Mouse (Mus musculus) lung, postnatal 10 days (tissue): ENCODE data around the gene Rpia.

Experiments used
- DNase-seq: peaks from one replicate; pipeline ENCODE4 v3.0.0; 2021

The Rpia gene

DNA sequence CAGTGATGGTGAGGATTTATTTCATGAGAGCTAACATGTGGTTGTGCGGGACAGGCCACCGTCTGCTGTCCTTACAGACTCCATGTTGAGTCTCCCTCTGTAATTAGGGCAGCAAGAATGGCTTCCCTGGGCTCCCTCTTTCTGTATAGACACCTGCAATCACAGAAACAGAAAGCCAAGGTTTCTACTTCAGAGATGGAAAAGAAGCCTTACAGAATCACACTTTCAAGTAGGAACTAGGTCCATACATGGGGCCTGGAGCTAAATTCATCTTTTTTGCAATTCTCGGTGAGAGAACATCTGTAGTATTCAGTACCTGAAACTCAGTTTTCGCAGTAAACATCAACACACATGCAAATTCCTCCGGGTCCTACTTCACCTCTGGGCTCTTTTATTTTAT lies 44.3 kb downstream of the Rpia start:
- DNase-seq = no peak

DNA sequence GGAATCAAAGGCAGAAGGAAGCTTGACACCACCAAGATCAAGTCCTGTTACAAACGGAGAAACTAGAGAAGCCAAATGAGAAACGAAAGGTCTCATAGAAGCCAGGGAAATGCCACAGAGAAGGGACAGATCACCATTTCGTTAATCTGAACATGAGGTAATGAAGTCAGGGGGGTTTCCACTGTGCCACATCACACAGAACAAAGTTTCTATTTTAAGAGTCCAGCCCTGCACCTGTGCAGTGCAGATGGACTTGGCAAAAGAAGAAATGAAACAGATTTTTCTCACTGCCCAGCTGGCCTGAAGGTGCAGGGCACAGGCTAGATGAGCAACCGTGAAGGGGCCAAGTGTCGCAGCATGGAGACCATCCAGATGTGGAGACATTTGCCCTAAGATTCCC lies 48.1 kb downstream of the Rpia start:
- no peak for DNase-seq

- no peak for DNase-seq
Measured at GRCm38 (mm10) chr6:70742833-70743232, 49.2 kb downstream of the Rpia start.

GRCm38 (mm10) chr6:70740535-70740934 lies 51.5 kb downstream of the Rpia start:
- no peak for DNase-seq

DNA sequence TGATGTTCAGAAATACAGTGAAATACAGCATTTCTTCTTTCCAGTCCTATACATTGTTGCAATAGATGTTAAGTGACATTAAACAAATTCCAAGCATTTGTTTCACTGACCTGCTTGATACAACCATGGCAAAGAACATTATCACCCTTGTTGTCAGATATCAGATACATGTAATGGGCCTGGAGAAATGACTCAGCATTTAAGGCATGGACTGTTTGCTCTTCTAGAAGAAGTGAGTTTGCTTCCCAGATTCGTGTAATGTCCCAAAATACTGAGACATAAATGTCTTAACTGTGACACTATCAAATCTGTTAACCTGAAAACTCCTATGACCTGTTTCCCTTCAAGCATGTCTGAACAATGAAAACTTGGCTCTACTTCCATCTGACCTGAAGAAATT lies 52.6 kb downstream of the Rpia start:
- no peak for DNase-seq

DNA sequence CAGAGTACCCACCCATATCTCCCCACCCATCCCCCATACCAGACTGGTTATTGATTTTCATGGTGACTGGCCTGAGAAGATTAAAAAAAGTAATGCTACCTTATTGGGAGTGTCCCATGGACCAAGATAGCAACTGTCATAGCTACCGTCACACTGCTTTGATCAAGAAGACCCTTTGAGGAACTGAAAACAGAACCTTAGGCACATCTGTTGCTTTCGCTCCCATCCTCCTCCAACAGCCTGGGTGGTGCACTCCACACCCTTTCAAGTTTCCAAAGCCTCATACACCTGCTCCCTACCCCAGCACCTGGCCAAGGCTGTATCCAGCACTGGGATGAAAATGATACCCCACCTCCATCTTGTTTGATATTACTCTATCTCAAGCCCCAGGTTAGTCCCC lies 56.5 kb downstream of the Rpia start:
- DNase-seq = no peak

GRCm38 (mm10) chr6:70730828-70731227 lies 61.2 kb downstream of the Rpia start:
- DNase-seq = no peak

- no peak for DNase-seq
Measured at GRCm38 (mm10) chr6:70729125-70729524, 62.9 kb downstream of the Rpia start.

GRCm38 (mm10) chr6:70727094-70727721 lies 64.8 kb downstream of the Rpia start:
- no peak for DNase-seq

GRCm38 (mm10) chr6:70725639-70726038 lies 66.4 kb downstream of the Rpia start:
- DNase-seq = no peak

GRCm38 (mm10) chr6:70724722-70725121 lies 67.3 kb downstream of the Rpia start:
- DNase-seq = no peak

DNA sequence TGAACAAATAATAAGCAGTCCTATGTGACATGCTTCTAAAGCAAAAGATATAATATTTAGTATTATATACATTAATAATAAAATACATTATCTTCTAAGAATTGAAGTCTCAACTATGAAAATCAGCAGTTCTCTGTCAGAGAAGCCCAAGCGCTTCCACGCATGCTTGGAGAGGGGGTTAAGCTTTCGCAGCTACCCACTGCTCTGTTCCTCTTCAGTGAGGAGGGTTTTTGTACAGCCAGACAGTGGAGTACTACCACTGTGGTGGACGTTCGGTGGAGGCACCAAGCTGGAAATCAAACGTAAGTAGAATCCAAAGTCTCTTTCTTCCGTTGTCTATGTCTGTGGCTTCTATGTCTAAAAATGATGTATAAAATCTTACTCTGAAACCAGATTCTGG lies 69.7 kb downstream of the Rpia start:
- DNase-seq = no peak

- no peak for DNase-seq
Measured at GRCm38 (mm10) chr6:70718760-70719159, 73.3 kb downstream of the Rpia start.

GRCm38 (mm10) chr6:70718164-70718563 lies 73.9 kb downstream of the Rpia start:
- DNase-seq = no peak

DNA sequence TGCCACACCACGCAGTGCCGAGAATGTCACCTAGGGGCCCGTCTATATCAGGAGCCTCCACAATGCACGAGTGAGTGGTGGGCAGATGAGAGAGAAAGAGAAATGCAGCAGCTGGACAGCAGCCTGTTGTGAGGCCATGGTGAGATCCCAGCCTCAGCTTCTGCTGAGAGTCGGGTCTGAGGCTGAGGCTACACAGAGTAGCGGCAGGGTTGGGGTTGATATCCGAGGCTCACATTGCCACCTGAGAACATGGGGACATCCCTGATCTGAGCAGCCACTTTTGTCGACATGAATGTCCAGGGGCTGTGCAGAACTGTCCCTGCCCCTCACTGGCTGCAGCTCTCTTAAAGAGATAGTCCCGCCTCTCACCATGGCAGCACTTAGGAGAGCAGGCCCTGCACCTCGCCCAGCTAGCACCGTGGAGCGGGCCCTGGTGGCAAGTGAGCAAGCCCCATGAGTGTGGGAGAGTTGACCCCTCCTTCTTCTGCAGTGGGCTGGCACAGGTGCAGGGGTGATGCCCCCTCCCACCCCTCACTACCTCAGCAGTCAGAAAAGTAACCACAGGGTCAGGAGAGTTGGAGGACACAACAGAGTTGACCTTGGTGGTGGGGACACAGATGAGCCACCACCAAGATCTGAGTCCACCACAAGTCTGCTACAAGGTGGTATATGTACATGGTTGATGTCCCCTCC lies 75.2 kb downstream of the Rpia start:
- DNase-seq = no peak
